Mouse (Mus musculus): ENCODE results near the gene Zfp143.

GRCm38 (mm10) chr7:110060106-110060668, 830 bp upstream of the Zfp143 start:
- TF ChIP-seq CTCF (IDR thresholded peaks at IDR 0.05; ENCODE audit: low read depth, low read length) (no peak), POLR2A (IDR thresholded peaks at IDR 0.05; ENCODE audit: insufficient read depth, low read length) (no peak), EP300 (IDR thresholded peaks at IDR 0.05; ENCODE audit: insufficient read depth, low read depth, low read length) (no peak)

Data from ES-Bruce4 (cell line).